Mouse (Mus musculus) bone marrow, adult 2 months (tissue): ENCODE measurements around the gene Ybx1.

Source experiments
- CTCF ChIP-seq: fragments of 200-500 bp; IDR thresholded peaks from 2 replicates; pipeline ENCODE4 v1.5.1; 2011; ENCODE audit warnings: low read length, control low read depth; ENCODE audit not compliant: control insufficient read depth, insufficient read depth
- POLR2A ChIP-seq: fragments of 200-500 bp; IDR thresholded peaks from 2 replicates; pipeline ENCODE4 v1.6.1; 2011; ENCODE audit warnings: low read depth, mild to moderate bottlenecking, control low read depth, low read length, borderline replicate concordance; ENCODE audit not compliant: control insufficient read depth

- no peak for TF ChIP-seq CTCF
- TF ChIP-seq POLR2A, result no peak
Measured at GRCm38 (mm10) chr4:119259344-119260254, 34.8 kb downstream of the Ybx1 start.
